Mouse (Mus musculus) forebrain, embryonic 15.5 days (tissue): Measurements from ENCODE around the gene Frem1. TPM values are rescaled to one million over a fixed set of nuclear protein-coding genes. Genes with fewer than 3 reads are reported as not detected.

ENCODE experiments used
- ATAC-seq: fragments of 200-750 bp; cut with Nextera tagmentation; replicated peaks from 2 replicates; pipeline ENCODE4 v1.8.0; 2017; ENCODE audit warnings: mild to moderate bottlenecking, moderate TSS enrichment, moderate library complexity
- H3K27ac ChIP-seq: fragments of 300-500 bp; sonication (generic); replicated peaks from 2 replicates; pipeline ENCODE4 v1.5.1; 2015; ENCODE audit warnings: mild to moderate bottlenecking, inconsistent platforms
- H3K27me3 ChIP-seq: fragments of 300-500 bp; sonication (generic); 2 replicates; pipeline ENCODE4 v1.6.1; 2015; ENCODE audit warnings: inconsistent platforms
- H3K36me3 ChIP-seq: fragments of 300-500 bp; sonication (generic); 2 replicates; pipeline ENCODE4 v1.6.1; 2015; ENCODE audit warnings: mild to moderate bottlenecking, inconsistent platforms
- H3K4me1 ChIP-seq: fragments of 300-500 bp; sonication (generic); 2 replicates; pipeline ENCODE4 v1.6.1; 2015; ENCODE audit warnings: inconsistent platforms
- H3K4me2 ChIP-seq: fragments of 300-500 bp; sonication (generic); replicated peaks from 2 replicates; pipeline ENCODE4 v1.6.1; 2015; ENCODE audit warnings: mild to moderate bottlenecking, inconsistent platforms
- H3K4me3 ChIP-seq: fragments of 300-500 bp; sonication (generic); 2 replicates; pipeline ENCODE4 v1.5.1; 2015; ENCODE audit warnings: mild to moderate bottlenecking, inconsistent platforms
- H3K9ac ChIP-seq: fragments of 300-500 bp; sonication (generic); replicated peaks from 2 replicates; pipeline ENCODE4 v1.6.1; 2015; ENCODE audit warnings: mild to moderate bottlenecking, inconsistent platforms
- H3K9me3 ChIP-seq: fragments of 300-500 bp; sonication (generic); 2 replicates; pipeline ENCODE4 v1.6.1; 2016; ENCODE audit warnings: inconsistent platforms
- WGBS: fragments of 180-500 bp; shearing (Covaris S2); methylation state at CpG from one replicate; pipeline ENCODE4 v1.1.7; 2015; ENCODE audit warnings: mixed read lengths; 5-methylcytosine and 5-hydroxymethylcytosine counted together
- polyA plus RNA-seq: library from polyadenylated mRNA; unstranded; fragments of >200 nt; fragmentation: Nextera tagmentation; extraction: Ambion mirVana; gene quantifications from 2 replicates; pipeline ENCODE4 v1.2.1, GENCODE M21; 2015

Frem1 gene
- polyA plus RNA-seq, 1 experiment from 2014 or later: 1.7 TPM

DNA sequence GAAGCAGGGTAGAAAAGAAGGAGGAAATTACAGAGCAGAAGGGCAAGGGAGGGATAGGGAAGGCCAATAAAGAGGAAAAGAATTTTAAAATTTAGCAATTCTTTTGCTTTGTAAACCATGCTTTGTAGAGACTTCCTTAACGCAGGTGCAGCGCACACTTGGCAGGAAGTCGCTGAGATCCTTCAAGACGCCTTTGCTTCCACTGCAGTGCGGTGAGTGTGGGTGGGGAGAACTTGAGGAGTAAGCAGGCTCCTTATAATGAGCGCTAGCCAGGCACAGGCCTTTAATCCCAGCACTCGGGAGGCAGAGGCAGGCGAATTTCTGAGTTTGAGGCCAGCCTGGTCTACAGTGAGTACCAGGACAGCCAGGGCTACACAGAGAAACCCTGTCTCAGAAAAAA is 1.1 kb upstream of the Frem1 start:
- H3K9ac ChIP-seq: no peak overlapping the region
- no peak overlapping the region for H3K4me3 ChIP-seq
- 94% methylated on average over 8 of the region's 8 CpGs for WGBS
- H3K4me1 ChIP-seq: peaks cover 15% of the 10 kb centered on the region
- peaks cover 4% of the 10 kb centered on the region; the same call in 1 of the 2 replicates for H3K27me3 ChIP-seq
- no peaks in the 10 kb centered on the region for H3K36me3 ChIP-seq
- no peaks in the 10 kb centered on the region for H3K9me3 ChIP-seq
- H3K27ac ChIP-seq: no peak overlapping the region
- no peak overlapping the region for H3K4me2 ChIP-seq
- no peak for ATAC-seq

DNA sequence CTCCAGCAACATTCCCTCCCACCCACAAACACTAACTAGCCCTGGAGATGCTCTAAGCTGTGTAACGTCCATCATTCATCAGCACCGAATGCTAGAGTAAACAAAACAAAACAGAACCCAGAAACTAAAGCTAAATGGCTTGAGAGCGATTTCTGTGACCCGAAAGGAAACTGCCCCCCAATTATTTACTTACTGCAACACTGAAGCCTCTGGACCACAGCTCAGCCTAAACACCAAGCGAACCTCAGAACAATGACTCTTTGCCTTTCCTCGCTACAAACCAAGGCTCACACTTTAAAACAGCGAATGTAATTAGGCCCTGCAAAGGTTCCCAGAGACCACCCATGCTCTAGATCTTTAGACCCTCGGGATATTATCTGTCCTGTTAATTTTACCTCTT is 963 bp downstream of the Frem1 start:
- 6% methylated on average over 8 of the region's 8 CpGs for WGBS
- Histone ChIP-seq H3K9me3 (no peaks in the 10 kb centered on the region), H3K9ac (no peak overlapping the region), H3K4me2 (peak overlapping the region; percentile 41), H3K27ac (no peak overlapping the region), H3K36me3 (no peaks in the 10 kb centered on the region), H3K4me1 (peaks cover 15% of the 10 kb centered on the region), H3K4me3 (peak overlapping the region; percentile 22; the same call in 1 of the 2 replicates), H3K27me3 (peaks cover 4% of the 10 kb centered on the region; the same call in 1 of the 2 replicates)
- ATAC-seq: no peak

GRCm38 (mm10) chr4:83050151-83050796 is 1.9 kb downstream of the Frem1 start:
- H3K4me2 ChIP-seq: no peak overlapping the region
- no peak overlapping the region for H3K4me3 ChIP-seq
- ATAC-seq: no peak
- H3K27me3 ChIP-seq: peaks cover 4% of the 10 kb centered on the region; the same call in 1 of the 2 replicates
- no peak overlapping the region for H3K27ac ChIP-seq
- no peaks in the 10 kb centered on the region for H3K9me3 ChIP-seq
- peaks cover 22% of the 10 kb centered on the region for H3K4me1 ChIP-seq
- 88% methylated on average over 5 of the region's 5 CpGs for whole genome bisulfite sequencing
- no peaks in the 10 kb centered on the region for H3K36me3 ChIP-seq
- H3K9ac ChIP-seq: no peak overlapping the region

- Histone ChIP-seq H3K36me3 (no peaks in the 10 kb centered on the region), H3K4me3 (no peak overlapping the region), H3K9me3 (no peaks in the 10 kb centered on the region), H3K27me3 (peaks cover 4% of the 10 kb centered on the region; the same call in 1 of the 2 replicates), H3K4me1 (peaks cover 22% of the 10 kb centered on the region), H3K4me2 (no peak overlapping the region), H3K9ac (no peak overlapping the region), H3K27ac (no peak overlapping the region)
- no peak for ATAC-seq
- 45% methylated on average over 3 of the region's 3 CpGs for WGBS
These were observed 2.9 kb downstream of the Frem1 start for GRCm38 (mm10) chr4:83049288-83049687.

GRCm38 (mm10) chr4:83048561-83048960 is 3.6 kb downstream of the Frem1 start:
- 30% methylated on average over 2 of the region's 2 CpGs for WGBS
- H3K4me3 ChIP-seq: no peak overlapping the region
- peaks cover 22% of the 10 kb centered on the region for H3K4me1 ChIP-seq
- no peak overlapping the region for H3K27ac ChIP-seq
- H3K9me3 ChIP-seq: no peaks in the 10 kb centered on the region
- no peak for ATAC-seq
- no peak overlapping the region for H3K9ac ChIP-seq
- no peak overlapping the region for H3K4me2 ChIP-seq
- no peaks in the 10 kb centered on the region for H3K36me3 ChIP-seq
- H3K27me3 ChIP-seq: peaks cover 4% of the 10 kb centered on the region; the same call in 1 of the 2 replicates

- no peaks in the 10 kb centered on the region for H3K36me3 ChIP-seq
- peaks cover 17% of the 10 kb centered on the region for H3K4me1 ChIP-seq
- no peak overlapping the region for H3K4me3 ChIP-seq
- no peak overlapping the region for H3K4me2 ChIP-seq
- H3K9ac ChIP-seq: no peak overlapping the region
- H3K27ac ChIP-seq: no peak overlapping the region
- WGBS: 51% methylated on average over 2 of the region's 2 CpGs
- no peaks in the 10 kb centered on the region for H3K27me3 ChIP-seq
- no peaks in the 10 kb centered on the region for H3K9me3 ChIP-seq
- 0 out of 2 replicates have a peak, but pooled peaks have one; percentile 29 for ATAC-seq
These were observed 5.3 kb downstream of the Frem1 start for GRCm38 (mm10) chr4:83046806-83047205.

DNA sequence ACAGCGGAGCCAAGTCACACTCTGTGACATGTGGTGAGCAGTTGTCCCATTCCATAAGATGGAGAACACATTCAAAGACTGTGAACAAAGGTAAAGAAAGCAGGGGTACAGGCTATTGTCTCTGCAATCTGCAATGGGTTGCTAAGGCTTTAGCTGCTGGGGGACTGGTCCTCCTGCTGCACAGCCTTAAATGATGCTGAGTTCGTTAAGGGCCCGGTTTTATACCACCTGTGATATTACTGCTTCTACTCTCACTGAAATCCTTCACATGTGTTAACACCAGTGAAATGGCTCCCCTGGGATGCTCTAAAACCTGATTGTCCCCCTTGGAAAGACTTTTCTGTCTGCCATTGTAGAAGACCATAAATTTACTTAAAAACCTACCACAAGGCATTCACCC is 6.1 kb downstream of the Frem1 start:
- Histone ChIP-seq H3K4me3 (no peak overlapping the region), H3K9me3 (no peaks in the 10 kb centered on the region), H3K27ac (no peak overlapping the region), H3K4me1 (peaks cover 10% of the 10 kb centered on the region; the same call in 1 of the 2 replicates), H3K9ac (no peak overlapping the region), H3K36me3 (no peaks in the 10 kb centered on the region), H3K27me3 (no peaks in the 10 kb centered on the region), H3K4me2 (no peak overlapping the region)
- 55% methylated on average over 3 of the region's 3 CpGs for WGBS
- ATAC-seq: no peak

- Histone ChIP-seq H3K9ac (no peak overlapping the region), H3K4me2 (no peak overlapping the region), H3K27ac (no peak overlapping the region), H3K9me3 (no peaks in the 10 kb centered on the region), H3K4me3 (no peak overlapping the region), H3K36me3 (no peaks in the 10 kb centered on the region), H3K4me1 (peaks cover 8% of the 10 kb centered on the region; the same call in 1 of the 2 replicates), H3K27me3 (no peaks in the 10 kb centered on the region)
- WGBS: 35% methylated on average over 6 of the region's 6 CpGs
- no peak for ATAC-seq
These were observed 6.9 kb downstream of the Frem1 start for GRCm38 (mm10) chr4:83045266-83045665.

GRCm38 (mm10) chr4:83040780-83041179 is 11.4 kb downstream of the Frem1 start:
- Histone ChIP-seq H3K27me3 (no peaks in the 10 kb centered on the region), H3K36me3 (no peaks in the 10 kb centered on the region), H3K4me2 (no peak overlapping the region), H3K27ac (no peak overlapping the region), H3K4me1 (0 out of 2 replicates have a peak, but pooled peaks cover 4% of the 10 kb centered on the region), H3K9ac (no peak overlapping the region), H3K9me3 (no peaks in the 10 kb centered on the region), H3K4me3 (no peak overlapping the region)
- no peak for ATAC-seq
- 76% methylated on average over 3 of the region's 3 CpGs for WGBS

- Histone ChIP-seq H3K27ac (no peak overlapping the region), H3K36me3 (no peaks in the 10 kb centered on the region), H3K9ac (no peak overlapping the region), H3K9me3 (no peaks in the 10 kb centered on the region), H3K4me1 (no peaks in the 10 kb centered on the region), H3K4me3 (no peak overlapping the region), H3K27me3 (no peaks in the 10 kb centered on the region), H3K4me2 (no peak overlapping the region)
- no peak for ATAC-seq
- 3% methylated on average over 1 of the region's 1 CpGs for whole genome bisulfite sequencing
These were observed 19.4 kb downstream of the Frem1 start for GRCm38 (mm10) chr4:83032780-83033179.

DNA sequence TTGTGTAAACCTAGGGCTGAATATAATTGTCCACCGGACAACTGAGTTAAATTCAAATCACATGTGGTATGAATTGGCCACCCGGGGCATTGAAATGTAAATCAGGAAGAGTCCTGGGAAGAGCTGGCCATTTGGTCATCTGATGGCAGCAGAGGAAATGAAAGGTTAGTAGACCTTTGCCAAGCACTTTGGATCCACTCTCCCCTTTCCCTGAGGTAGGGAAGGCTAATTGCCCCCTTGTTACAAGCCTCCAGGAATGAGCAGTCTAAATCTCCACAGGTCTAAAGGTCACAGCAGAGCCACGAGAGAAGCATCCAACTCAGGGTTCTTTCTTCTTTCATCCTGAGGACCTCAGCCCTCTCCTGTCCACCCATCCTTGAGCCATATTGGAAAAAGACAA is 20.5 kb downstream of the Frem1 start:
- no peaks in the 10 kb centered on the region for H3K27me3 ChIP-seq
- no peaks in the 10 kb centered on the region for H3K36me3 ChIP-seq
- no peak overlapping the region for H3K27ac ChIP-seq
- ATAC-seq: no peak
- H3K4me3 ChIP-seq: no peak overlapping the region
- no peaks in the 10 kb centered on the region for H3K4me1 ChIP-seq
- no peak overlapping the region for H3K4me2 ChIP-seq
- WGBS: 39% methylated on average over 3 of the region's 3 CpGs
- H3K9me3 ChIP-seq: no peaks in the 10 kb centered on the region
- no peak overlapping the region for H3K9ac ChIP-seq

DNA sequence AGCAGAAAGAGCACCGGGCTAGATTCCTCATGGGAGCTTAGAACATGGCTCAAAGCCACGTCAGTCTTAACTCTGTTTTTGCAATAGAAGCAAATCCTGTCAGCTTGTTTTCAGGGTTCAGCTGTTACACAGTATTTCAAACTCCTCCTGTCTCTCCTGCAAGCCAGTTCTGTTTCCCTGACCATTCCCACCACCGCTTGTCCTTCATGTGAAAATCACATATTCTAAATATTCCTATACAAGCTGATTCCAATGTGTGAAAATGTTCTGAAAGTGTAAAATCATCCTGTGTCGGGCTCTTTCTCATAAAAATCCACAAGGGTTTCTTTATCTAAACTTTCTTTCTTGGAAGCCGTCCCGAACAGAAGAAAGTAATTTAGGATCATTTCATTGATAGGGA is 22.0 kb downstream of the Frem1 start:
- H3K4me1 ChIP-seq: no peaks in the 10 kb centered on the region
- no peak overlapping the region for H3K4me2 ChIP-seq
- H3K27ac ChIP-seq: no peak overlapping the region
- no peak overlapping the region for H3K4me3 ChIP-seq
- H3K9ac ChIP-seq: no peak overlapping the region
- H3K27me3 ChIP-seq: no peaks in the 10 kb centered on the region
- no peak for ATAC-seq
- 84% methylated on average over 6 of the region's 6 CpGs for WGBS
- H3K36me3 ChIP-seq: no peaks in the 10 kb centered on the region
- no peaks in the 10 kb centered on the region for H3K9me3 ChIP-seq
